Mouse (Mus musculus) liver, embryonic 14.5 days (tissue): ENCODE data around the gene Tgfbr1. TPM values are rescaled to one million over a fixed set of nuclear protein-coding genes. Genes with fewer than 3 reads are reported as not detected.

ENCODE experiments used
- ATAC-seq: fragments of 200-750 bp; cut with Nextera tagmentation; 2 replicates; pipeline ENCODE4 v1.8.0; 2017; ENCODE audit warnings: moderate number of reproducible peaks, mild to moderate bottlenecking, moderate library complexity; ENCODE audit not compliant: insufficient read depth
- DNase-seq, 3 experiments: peaks; one replicate each; pipeline ENCODE4 v3.0.0-alpha.2; 2012 to 2013; ENCODE audit warnings: low read depth in 3 of 3, low spot score in 3 of 3
- H3K27ac ChIP-seq: fragments of 300-500 bp; sonication (generic); 2 replicates; pipeline ENCODE4 v1.5.1; 2014; ENCODE audit warnings: moderate library complexity, mild to moderate bottlenecking, control low read depth, inconsistent platforms
- H3K27me3 ChIP-seq: fragments of 300-500 bp; sonication (generic); 2 replicates; pipeline ENCODE4 v1.6.1; 2014; ENCODE audit warnings: mild to moderate bottlenecking, low read length, moderate library complexity; ENCODE audit not compliant: control insufficient read depth, insufficient read depth
- H3K36me3 ChIP-seq: fragments of 300-500 bp; sonication (generic); replicated peaks from 2 replicates; pipeline ENCODE4 v1.6.1; 2014; ENCODE audit warnings: low read depth; ENCODE audit not compliant: control insufficient read depth, insufficient read depth
- H3K4me1 ChIP-seq, 2 experiments: fragments of 200-500 bp in 1 of 2; fragments of 300-500 bp in 1 of 2; sonication (generic) in 1 of 2; replicated peaks; 2 replicates each; pipeline ENCODE4 v1.6.1; 2012 to 2014; ENCODE audit warnings: antibody characterized with exemption in 1 of 2, inconsistent platforms in 1 of 2, low read length in 1 of 2; ENCODE audit not compliant: control insufficient read depth in 2 of 2, insufficient read depth in 2 of 2
- H3K4me2 ChIP-seq: fragments of 300-500 bp; sonication (generic); 2 replicates; pipeline ENCODE4 v1.6.1; 2014; ENCODE audit warnings: low read depth, mild to moderate bottlenecking, control low read depth, moderate library complexity
- H3K4me3 ChIP-seq, 2 experiments: fragments of 200-500 bp in 1 of 2; fragments of 300-500 bp in 1 of 2; sonication (generic) in 1 of 2; 2 replicates each; pipeline ENCODE4 v1.5.1; 2012 to 2014; ENCODE audit warnings: low read depth in 2 of 2, low read length in 2 of 2, mild to moderate bottlenecking in 2 of 2, control low read depth in 1 of 2, inconsistent platforms in 1 of 2, moderate library complexity in 1 of 2; ENCODE audit not compliant: insufficient read depth in 1 of 2
- H3K9ac ChIP-seq: fragments of 300-500 bp; sonication (generic); replicated peaks from 2 replicates; pipeline ENCODE4 v1.6.1; 2014; ENCODE audit warnings: mild to moderate bottlenecking, control low read depth, moderate library complexity
- H3K9me3 ChIP-seq: fragments of 300-500 bp; sonication (generic); 2 replicates; pipeline ENCODE4 v1.6.1; 2016; ENCODE audit warnings: low read length, mixed read lengths; ENCODE audit not compliant: control insufficient read depth
- CTCF ChIP-seq: IDR thresholded peaks from 2 replicates; pipeline ENCODE4 v1.5.1; 2016; ENCODE audit warnings: antibody characterized with exemption, low read depth, control low read depth
- EP300 ChIP-seq: IDR thresholded peaks from 2 replicates; pipeline ENCODE4 v1.6.1; 2016; ENCODE audit warnings: antibody characterized with exemption, low read depth
- WGBS: fragments of 180-500 bp; shearing (Covaris S2); extraction: QIAGEN DNeasy Blood & Tissue Kit; methylation state at CpG from one replicate; pipeline ENCODE4 v1.1.7; 2014; ENCODE audit not compliant: insufficient replicate concordance; 5-methylcytosine and 5-hydroxymethylcytosine counted together
- polyA plus RNA-seq, 2 experiments: library from polyadenylated mRNA; depleted of rRNA in 1 of 2; stranded (reverse) in 1 of 2; unstranded in 1 of 2; fragments of >200 nt; fragmentation: Nextera tagmentation in 1 of 2; extraction: Ambion mirVana in 1 of 2; gene quantifications; 2 replicates each; pipeline versions ENCODE4 v1.2.1 to v1.2.3; 2012 to 2014

Tgfbr1 gene
- polyA plus RNA-seq, 2 experiments: 3.2 to 5.7 TPM

GRCm38 (mm10) chr4:47347022-47347421 is 6.0 kb upstream of the Tgfbr1 start:
- ATAC-seq (no peak), DNase-seq (no peak)
- Histone ChIP-seq H3K9ac (no peak overlapping the region), H3K27me3 (peaks cover 8% of the 10 kb centered on the region), H3K4me1 (no peaks in the 10 kb centered on the region; a peak in 1 of 4 replicates), H3K27ac (no peak overlapping the region), H3K4me2 (no peak overlapping the region), H3K36me3 (no peaks in the 10 kb centered on the region), H3K9me3 (no peaks in the 10 kb centered on the region), H3K4me3 (no peak overlapping the region)
- 39% methylated on average over 4 of the region's 4 CpGs for WGBS
- TF ChIP-seq CTCF: no peak

DNA sequence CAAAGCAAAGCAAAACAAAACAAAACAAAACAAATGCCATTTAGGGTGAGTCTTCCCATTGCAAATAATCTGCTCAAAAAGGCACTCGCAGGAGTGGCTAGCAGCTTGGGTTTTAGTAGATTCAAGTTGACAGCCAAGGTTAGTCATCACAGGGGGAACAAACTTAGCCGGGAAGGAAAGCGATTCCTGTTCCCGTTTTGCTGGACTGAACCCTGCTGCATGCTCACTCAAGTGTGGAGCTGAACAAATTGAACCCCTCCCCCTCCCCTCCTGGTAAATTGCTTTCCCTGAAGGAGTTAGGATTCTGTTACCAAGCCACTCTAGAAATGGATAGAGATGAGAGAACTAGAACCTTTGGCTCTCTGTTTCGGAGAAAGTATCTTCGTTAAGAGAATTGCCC is 3.3 kb upstream of the Tgfbr1 start:
- no peak for ATAC-seq
- TF ChIP-seq EP300 (no peak), CTCF (no peak)
- Histone ChIP-seq H3K9me3 (no peaks in the 10 kb centered on the region), H3K27ac (no peak overlapping the region), H3K4me2 (no peak overlapping the region), H3K4me1 (no peaks in the 10 kb centered on the region; a peak in 1 of 4 replicates), H3K9ac (no peak overlapping the region), H3K4me3 (no peak overlapping the region), H3K27me3 (peaks cover 13% of the 10 kb centered on the region), H3K36me3 (no peaks in the 10 kb centered on the region)
- WGBS: 35% methylated on average over 6 of the region's 6 CpGs
- no peak for DNase-seq

- peak in 1 of 3 experiments; percentile 48 for DNase-seq
Observed at GRCm38 (mm10) chr4:47351386-47352049, 1.5 kb upstream of the Tgfbr1 start.

DNA sequence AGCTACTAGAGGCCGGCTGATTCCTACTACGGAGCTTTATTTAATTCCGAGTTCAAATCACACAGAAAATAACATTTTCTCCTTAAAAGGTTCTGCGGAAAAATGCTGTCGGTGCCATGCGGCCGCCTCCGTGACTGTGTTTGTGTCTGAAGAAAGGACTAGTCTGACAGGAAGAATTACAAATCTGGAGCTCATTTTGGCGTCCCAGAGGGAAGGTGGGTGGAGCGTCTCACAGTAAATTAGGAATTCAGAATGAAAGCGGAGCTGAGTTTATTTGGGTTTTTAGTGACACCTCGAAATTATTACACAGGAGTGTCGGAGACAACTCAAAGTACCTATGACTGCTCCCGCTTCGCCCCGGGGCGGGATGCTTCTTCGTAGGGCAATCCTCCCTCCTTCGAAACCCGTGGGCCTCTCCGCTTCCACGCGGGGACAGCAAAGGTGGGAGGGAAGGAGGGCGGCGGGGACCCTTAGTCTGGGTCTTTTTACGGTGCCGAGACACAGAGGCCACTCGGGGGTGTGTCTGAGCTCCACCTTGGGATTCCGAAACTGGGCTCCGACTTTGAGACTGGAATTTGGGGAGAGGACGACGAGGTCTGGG is 861 bp upstream of the Tgfbr1 start:
- Histone ChIP-seq H3K9me3 (no peaks in the 10 kb centered on the region), H3K4me2 (peak overlapping the region; percentile 89), H3K9ac (peak overlapping the region; percentile 69), H3K27ac (no peak overlapping the region), H3K27me3 (peaks cover 13% of the 10 kb centered on the region), H3K4me1 (no peaks in the 10 kb centered on the region; a peak in 1 of 4 replicates), H3K4me3 (peak overlapping the region; percentile 65 to 77), H3K36me3 (no peaks in the 10 kb centered on the region)
- WGBS: 1% methylated on average over 32 of the region's 32 CpGs
- TF ChIP-seq CTCF: no peak
- TF ChIP-seq EP300: no peak
- no peak for DNase-seq
- no peak for ATAC-seq

More at GRCm38 (mm10) chr4:47351386-47352049, 1.5 kb upstream of the Tgfbr1 start:
- H3K27me3 ChIP-seq: peaks cover 13% of the 10 kb centered on the region
- no peak for ATAC-seq
- no peak overlapping the region for H3K9ac ChIP-seq
- peak overlapping the region in 1 of 2 experiments; percentile 77; a peak in 2 of 4 replicates for H3K4me3 ChIP-seq
- H3K4me1 ChIP-seq: no peaks in the 10 kb centered on the region; a peak in 1 of 4 replicates
- H3K36me3 ChIP-seq: no peaks in the 10 kb centered on the region
- no peak overlapping the region for H3K27ac ChIP-seq
- peak overlapping the region; percentile 89 for H3K4me2 ChIP-seq
- H3K9me3 ChIP-seq: no peaks in the 10 kb centered on the region
- TF ChIP-seq CTCF: peak; percentile 73
- TF ChIP-seq EP300: no peak
- 10% methylated on average over 9 of the region's 9 CpGs for WGBS

GRCm38 (mm10) chr4:47353416-47354111 is 542 bp downstream of the Tgfbr1 start:
- Histone ChIP-seq H3K27me3 (peaks cover 13% of the 10 kb centered on the region), H3K27ac (no peak overlapping the region; the same call in 1 of the 2 replicates), H3K9me3 (no peaks in the 10 kb centered on the region), H3K4me3 (peak overlapping the region; percentile 54 to 77), H3K36me3 (no peaks in the 10 kb centered on the region), H3K9ac (peak overlapping the region; percentile 74), H3K4me2 (peak overlapping the region; percentile 89), H3K4me1 (no peaks in the 10 kb centered on the region; a peak in 1 of 4 replicates)
- DNase-seq: peak in 2 of 3 experiments; percentile 22 to 26
- peak; percentile 71 for ATAC-seq
- 1% methylated on average over 70 of the region's 73 CpGs for WGBS
- TF ChIP-seq EP300 (no peak), CTCF (no peak)
